Mouse (Mus musculus): ENCODE data around the gene Spsb1. TPM values are rescaled to one million over a fixed set of nuclear protein-coding genes. Genes with fewer than 3 reads are reported as not detected.

Gene Spsb1
- polyA plus RNA-seq, 1 experiment from 2014 or later, result 11.7 TPM

- H3K9ac ChIP-seq (ENCODE audit: low read depth, low read length), result no peak overlapping the region
- no peaks in the 10 kb centered on the region for H3K36me3 ChIP-seq (ENCODE audit: control insufficient read depth, insufficient read depth, low read length)
- 65% methylated on average over 4 of the region's 4 CpGs for WGBS
- H3K9me3 ChIP-seq (ENCODE audit: control insufficient read depth, low read length), result no peaks in the 10 kb centered on the region
- H3K27me3 ChIP-seq (ENCODE audit: control insufficient read depth, insufficient read depth, low read length), result no peaks in the 10 kb centered on the region
- H3K4me3 ChIP-seq (ENCODE audit: low read depth, low read length), result no peak overlapping the region
- H3K4me1 ChIP-seq (replicated peaks; ENCODE audit: control insufficient read depth, insufficient read depth, low read length), result no peaks in the 10 kb centered on the region; the same call in 1 of the 2 replicates
- ATAC-seq (ENCODE audit: low FRiP score) (no peak), DNase-seq (ENCODE audit: low spot score) (no peak)
- H3K27ac ChIP-seq (ENCODE audit: low read depth, low read length), result no peak overlapping the region
- peak overlapping the region; percentile 51; the same call in 1 of the 2 replicates for H3K4me2 ChIP-seq (replicated peaks; ENCODE audit: low read depth, low read length)
Observed at GRCm38 (mm10) chr4:149853698-149854284, 101.1 kb downstream of the Spsb1 start.

- ATAC-seq (ENCODE audit: low FRiP score) (no peak), DNase-seq (ENCODE audit: low spot score) (no peak)
- Histone ChIP-seq H3K4me3 (ENCODE audit: low read depth, low read length) (no peak overlapping the region), H3K9ac (ENCODE audit: low read depth, low read length) (no peak overlapping the region), H3K9me3 (ENCODE audit: control insufficient read depth, low read length) (no peaks in the 10 kb centered on the region), H3K4me1 (replicated peaks; ENCODE audit: control insufficient read depth, insufficient read depth, low read length) (no peaks in the 10 kb centered on the region; the same call in 1 of the 2 replicates), H3K36me3 (ENCODE audit: control insufficient read depth, insufficient read depth, low read length) (no peaks in the 10 kb centered on the region), H3K4me2 (replicated peaks; ENCODE audit: low read depth, low read length) (no peak overlapping the region), H3K27ac (ENCODE audit: low read depth, low read length) (no peak overlapping the region), H3K27me3 (ENCODE audit: control insufficient read depth, insufficient read depth, low read length) (no peaks in the 10 kb centered on the region)
- 78% methylated on average over 8 of the region's 8 CpGs for WGBS
Observed at GRCm38 (mm10) chr4:149851554-149851953, 103.3 kb downstream of the Spsb1 start.

- DNase-seq (ENCODE audit: low spot score) (no peak), ATAC-seq (ENCODE audit: low FRiP score) (no peak)
- Histone ChIP-seq H3K27ac (ENCODE audit: low read depth, low read length) (no peak overlapping the region), H3K36me3 (ENCODE audit: control insufficient read depth, insufficient read depth, low read length) (no peaks in the 10 kb centered on the region), H3K9me3 (ENCODE audit: control insufficient read depth, low read length) (no peaks in the 10 kb centered on the region), H3K9ac (ENCODE audit: low read depth, low read length) (no peak overlapping the region), H3K4me1 (replicated peaks; ENCODE audit: control insufficient read depth, insufficient read depth, low read length) (no peaks in the 10 kb centered on the region; the same call in 1 of the 2 replicates), H3K4me2 (replicated peaks; ENCODE audit: low read depth, low read length) (no peak overlapping the region), H3K4me3 (ENCODE audit: low read depth, low read length) (no peak overlapping the region), H3K27me3 (ENCODE audit: control insufficient read depth, insufficient read depth, low read length) (no peaks in the 10 kb centered on the region)
- WGBS, result 84% methylated on average over 10 of the region's 10 CpGs
Observed at GRCm38 (mm10) chr4:149850674-149851073, 104.2 kb downstream of the Spsb1 start.

GRCm38 (mm10) chr4:149850045-149850444, 104.8 kb downstream of the Spsb1 start:
- no peak overlapping the region for H3K4me3 ChIP-seq (ENCODE audit: low read depth, low read length)
- no peaks in the 10 kb centered on the region for H3K9me3 ChIP-seq (ENCODE audit: control insufficient read depth, low read length)
- ATAC-seq (ENCODE audit: low FRiP score) (no peak), DNase-seq (ENCODE audit: low spot score) (no peak)
- H3K4me1 ChIP-seq (replicated peaks; ENCODE audit: control insufficient read depth, insufficient read depth, low read length), result no peaks in the 10 kb centered on the region; the same call in 1 of the 2 replicates
- no peak overlapping the region for H3K4me2 ChIP-seq (replicated peaks; ENCODE audit: low read depth, low read length)
- H3K9ac ChIP-seq (ENCODE audit: low read depth, low read length), result no peak overlapping the region
- H3K27ac ChIP-seq (ENCODE audit: low read depth, low read length), result no peak overlapping the region
- H3K27me3 ChIP-seq (ENCODE audit: control insufficient read depth, insufficient read depth, low read length), result no peaks in the 10 kb centered on the region
- 89% methylated on average over 7 of the region's 7 CpGs for WGBS
- H3K36me3 ChIP-seq (ENCODE audit: control insufficient read depth, insufficient read depth, low read length), result no peaks in the 10 kb centered on the region

- no peak overlapping the region for H3K4me2 ChIP-seq (replicated peaks; ENCODE audit: low read depth, low read length)
- H3K4me3 ChIP-seq (ENCODE audit: low read depth, low read length), result no peak overlapping the region
- H3K36me3 ChIP-seq (ENCODE audit: control insufficient read depth, insufficient read depth, low read length), result no peaks in the 10 kb centered on the region
- H3K27ac ChIP-seq (ENCODE audit: low read depth, low read length), result no peak overlapping the region
- H3K4me1 ChIP-seq (replicated peaks; ENCODE audit: control insufficient read depth, insufficient read depth, low read length), result no peaks in the 10 kb centered on the region
- WGBS, result 86% methylated on average over 5 of the region's 5 CpGs
- DNase-seq (ENCODE audit: low spot score) (no peak), ATAC-seq (ENCODE audit: low FRiP score) (no peak)
- no peak overlapping the region for H3K9ac ChIP-seq (ENCODE audit: low read depth, low read length)
- no peaks in the 10 kb centered on the region for H3K27me3 ChIP-seq (ENCODE audit: control insufficient read depth, insufficient read depth, low read length)
- H3K9me3 ChIP-seq (ENCODE audit: control insufficient read depth, low read length), result no peaks in the 10 kb centered on the region
Observed at GRCm38 (mm10) chr4:149849035-149849434, 105.8 kb downstream of the Spsb1 start.

- Histone ChIP-seq H3K27ac (ENCODE audit: low read depth, low read length) (no peak overlapping the region), H3K9me3 (ENCODE audit: control insufficient read depth, low read length) (no peaks in the 10 kb centered on the region), H3K4me1 (replicated peaks; ENCODE audit: control insufficient read depth, insufficient read depth, low read length) (no peaks in the 10 kb centered on the region), H3K9ac (ENCODE audit: low read depth, low read length) (no peak overlapping the region), H3K4me3 (ENCODE audit: low read depth, low read length) (no peak overlapping the region), H3K36me3 (ENCODE audit: control insufficient read depth, insufficient read depth, low read length) (no peaks in the 10 kb centered on the region), H3K27me3 (ENCODE audit: control insufficient read depth, insufficient read depth, low read length) (no peaks in the 10 kb centered on the region), H3K4me2 (replicated peaks; ENCODE audit: low read depth, low read length) (no peak overlapping the region)
- no peak for ATAC-seq (ENCODE audit: low FRiP score)
- WGBS, result 86% methylated on average over 22 of the region's 22 CpGs
- no peak for DNase-seq (ENCODE audit: low spot score)
Observed at GRCm38 (mm10) chr4:149846861-149847631, 107.8 kb downstream of the Spsb1 start.

Other genes starting within 250 kb of the Spsb1 start
- 17.9 and 19.3 TPM in 2 replicates for gene Tmem201, start 217.0 kb downstream of the Spsb1 start, polyA plus RNA-seq (2014; fragmentation: Nextera tagmentation; extraction: Ambion mirVana)
- gene Slc25a33, start 180.8 kb downstream of the Spsb1 start, polyA plus RNA-seq (2014; fragmentation: Nextera tagmentation; extraction: Ambion mirVana), result 22.0 and 23.6 TPM in 2 replicates
- 2.1 and 2.8 TPM in 2 replicates for gene H6pd, start 54.0 kb upstream of the Spsb1 start, polyA plus RNA-seq (2014; fragmentation: Nextera tagmentation; extraction: Ambion mirVana)
- gene Gpr157, start 132.3 kb upstream of the Spsb1 start, polyA plus RNA-seq (2014; fragmentation: Nextera tagmentation; extraction: Ambion mirVana), result 0.24 and 0.68 TPM in 2 replicates
- 1.3 TPM in 2 replicates for gene Slc2a5, start 164.2 kb upstream of the Spsb1 start, polyA plus RNA-seq (2014; fragmentation: Nextera tagmentation; extraction: Ambion mirVana)
- not detected in 2 replicates for gene Slc2a7, start 193.9 kb upstream of the Spsb1 start, polyA plus RNA-seq (2014; fragmentation: Nextera tagmentation; extraction: Ambion mirVana)
- 0.21 TPM in 1 of 2 replicates, not detected in the other for gene Car6, start 246.3 kb upstream of the Spsb1 start, polyA plus RNA-seq (2014; fragmentation: Nextera tagmentation; extraction: Ambion mirVana)

Data from hindbrain, embryonic 11.5 days (tissue).